Mouse (Mus musculus) hindbrain, embryonic 15.5 days (tissue): ENCODE results near the gene Sorcs2. TPM values are rescaled to one million over a fixed set of nuclear protein-coding genes. Genes with fewer than 3 reads are reported as not detected.

Experiments
- ATAC-seq: fragments of 200-750 bp; cut with Nextera tagmentation; 2 replicates; pipeline ENCODE4 v1.8.0; 2017; ENCODE audit warnings: low read depth, moderate number of reproducible peaks, moderate TSS enrichment; ENCODE audit not compliant: low FRiP score
- H3K27ac ChIP-seq: fragments of 300-500 bp; sonication (generic); replicated peaks from 2 replicates; pipeline ENCODE4 v1.5.1; 2015; ENCODE audit warnings: mild to moderate bottlenecking, inconsistent platforms
- H3K27me3 ChIP-seq: fragments of 300-500 bp; sonication (generic); 2 replicates; pipeline ENCODE4 v1.6.1; 2015; ENCODE audit warnings: control low read depth, inconsistent platforms
- H3K36me3 ChIP-seq: fragments of 300-500 bp; sonication (generic); 2 replicates; pipeline ENCODE4 v1.6.1; 2015; ENCODE audit warnings: control low read depth, inconsistent platforms
- H3K4me1 ChIP-seq: fragments of 300-500 bp; sonication (generic); replicated peaks from 2 replicates; pipeline ENCODE4 v1.6.1; 2015; ENCODE audit warnings: control low read depth, inconsistent platforms
- H3K4me2 ChIP-seq: fragments of 300-500 bp; sonication (generic); 2 replicates; pipeline ENCODE4 v1.6.1; 2015; ENCODE audit warnings: moderate library complexity, mild to moderate bottlenecking, inconsistent platforms
- H3K4me3 ChIP-seq: fragments of 300-500 bp; sonication (generic); 2 replicates; pipeline ENCODE4 v1.5.1; 2015; ENCODE audit warnings: mild to moderate bottlenecking, inconsistent platforms
- H3K9ac ChIP-seq: fragments of 300-500 bp; sonication (generic); 2 replicates; pipeline ENCODE4 v1.6.1; 2015; ENCODE audit warnings: inconsistent platforms
- H3K9me3 ChIP-seq: fragments of 300-500 bp; sonication (generic); 2 replicates; pipeline ENCODE4 v1.6.1; 2016; ENCODE audit warnings: control low read depth, inconsistent platforms
- WGBS: fragments of 180-500 bp; shearing (Covaris S2); methylation state at CpG from one replicate; pipeline ENCODE4 v1.1.7; 2015; 5-methylcytosine and 5-hydroxymethylcytosine counted together
- polyA plus RNA-seq: library from polyadenylated mRNA; unstranded; fragments of >200 nt; fragmentation: Nextera tagmentation; extraction: Ambion mirVana; gene quantifications from 2 replicates; pipeline ENCODE4 v1.2.1, GENCODE M21; 2015

Sorcs2 gene
- polyA plus RNA-seq, 1 experiment from 2014 or later, result 15.4 TPM

GRCm38 (mm10) chr5:36385062-36385461 is 12.9 kb downstream of the Sorcs2 start:
- Histone ChIP-seq H3K9me3 (no peaks in the 10 kb centered on the region), H3K27ac (no peak overlapping the region), H3K4me3 (no peak overlapping the region), H3K4me2 (no peak overlapping the region), H3K9ac (no peak overlapping the region), H3K36me3 (no peaks in the 10 kb centered on the region), H3K4me1 (peaks cover 2% of the 10 kb centered on the region; the same call in 1 of the 2 replicates), H3K27me3 (no peaks in the 10 kb centered on the region)
- WGBS, result 52% methylated on average over 5 of the region's 5 CpGs
- ATAC-seq, result no peak

GRCm38 (mm10) chr5:36383431-36383830 is 14.5 kb downstream of the Sorcs2 start:
- H3K9ac ChIP-seq, result no peak overlapping the region
- no peak overlapping the region for H3K4me2 ChIP-seq
- no peak for ATAC-seq
- no peaks in the 10 kb centered on the region for H3K4me1 ChIP-seq
- H3K27me3 ChIP-seq, result no peaks in the 10 kb centered on the region
- H3K9me3 ChIP-seq, result no peaks in the 10 kb centered on the region
- WGBS, result 84% methylated on average over 4 of the region's 4 CpGs
- H3K27ac ChIP-seq, result no peak overlapping the region
- H3K4me3 ChIP-seq, result no peak overlapping the region
- no peaks in the 10 kb centered on the region for H3K36me3 ChIP-seq

GRCm38 (mm10) chr5:36382721-36383120 is 15.2 kb downstream of the Sorcs2 start:
- 85% methylated on average over 4 of the region's 4 CpGs for WGBS
- Histone ChIP-seq H3K4me2 (no peak overlapping the region), H3K4me1 (peaks cover under 1% of the 10 kb centered on the region; the same call in 1 of the 2 replicates), H3K36me3 (no peaks in the 10 kb centered on the region), H3K9ac (no peak overlapping the region), H3K27ac (no peak overlapping the region), H3K9me3 (no peaks in the 10 kb centered on the region), H3K27me3 (no peaks in the 10 kb centered on the region), H3K4me3 (no peak overlapping the region)
- ATAC-seq, result no peak

- Histone ChIP-seq H3K36me3 (no peaks in the 10 kb centered on the region), H3K4me1 (peaks cover 6% of the 10 kb centered on the region; the same call in 1 of the 2 replicates), H3K4me3 (no peak overlapping the region), H3K27ac (no peak overlapping the region), H3K4me2 (no peak overlapping the region), H3K9ac (no peak overlapping the region), H3K9me3 (no peaks in the 10 kb centered on the region), H3K27me3 (no peaks in the 10 kb centered on the region)
- ATAC-seq, result no peak
- WGBS, result 78% methylated on average over 8 of the region's 8 CpGs
These were observed 15.7 kb downstream of the Sorcs2 start for GRCm38 (mm10) chr5:36382134-36382693.

GRCm38 (mm10) chr5:36379938-36380511 is 17.9 kb downstream of the Sorcs2 start:
- H3K4me1 ChIP-seq, result peaks cover 21% of the 10 kb centered on the region
- WGBS, result 82% methylated on average over 6 of the region's 6 CpGs
- no peaks in the 10 kb centered on the region for H3K9me3 ChIP-seq
- no peaks in the 10 kb centered on the region for H3K27me3 ChIP-seq
- H3K9ac ChIP-seq, result no peak overlapping the region
- no peak overlapping the region for H3K27ac ChIP-seq
- no peak for ATAC-seq
- H3K36me3 ChIP-seq, result no peaks in the 10 kb centered on the region
- H3K4me3 ChIP-seq, result no peak overlapping the region
- H3K4me2 ChIP-seq, result no peak overlapping the region

GRCm38 (mm10) chr5:36378370-36378738 is 19.6 kb downstream of the Sorcs2 start:
- H3K4me3 ChIP-seq, result no peak overlapping the region
- no peak overlapping the region for H3K9ac ChIP-seq
- WGBS, result 88% methylated on average over 2 of the region's 2 CpGs
- no peak for ATAC-seq
- no peak overlapping the region for H3K27ac ChIP-seq
- H3K9me3 ChIP-seq, result no peaks in the 10 kb centered on the region
- no peak overlapping the region for H3K4me2 ChIP-seq
- no peaks in the 10 kb centered on the region for H3K27me3 ChIP-seq
- no peaks in the 10 kb centered on the region for H3K36me3 ChIP-seq
- peaks cover 31% of the 10 kb centered on the region for H3K4me1 ChIP-seq

- H3K36me3 ChIP-seq, result no peaks in the 10 kb centered on the region
- peaks cover 36% of the 10 kb centered on the region for H3K4me1 ChIP-seq
- no peak overlapping the region for H3K4me3 ChIP-seq
- H3K9me3 ChIP-seq, result no peaks in the 10 kb centered on the region
- H3K27ac ChIP-seq, result no peak overlapping the region
- H3K27me3 ChIP-seq, result no peaks in the 10 kb centered on the region
- H3K9ac ChIP-seq, result no peak overlapping the region
- ATAC-seq, result no peak
- 82% methylated on average over 8 of the region's 8 CpGs for WGBS
- H3K4me2 ChIP-seq, result no peak overlapping the region
These were observed 20.2 kb downstream of the Sorcs2 start for GRCm38 (mm10) chr5:36377456-36378369.

- Histone ChIP-seq H3K27ac (no peak overlapping the region), H3K4me3 (no peak overlapping the region), H3K27me3 (no peaks in the 10 kb centered on the region), H3K9ac (no peak overlapping the region), H3K36me3 (no peaks in the 10 kb centered on the region), H3K9me3 (no peaks in the 10 kb centered on the region), H3K4me2 (no peak overlapping the region), H3K4me1 (peaks cover 40% of the 10 kb centered on the region)
- 51% methylated on average over 8 of the region's 8 CpGs for WGBS
- no peak for ATAC-seq
These were observed 22.1 kb downstream of the Sorcs2 start for GRCm38 (mm10) chr5:36375886-36376285.

- H3K9me3 ChIP-seq, result no peaks in the 10 kb centered on the region
- no peak overlapping the region for H3K27ac ChIP-seq
- ATAC-seq, result no peak
- H3K27me3 ChIP-seq, result no peaks in the 10 kb centered on the region
- no peak overlapping the region for H3K4me3 ChIP-seq
- no peak overlapping the region for H3K4me2 ChIP-seq
- peaks cover 50% of the 10 kb centered on the region for H3K4me1 ChIP-seq
- no peak overlapping the region; the same call in 1 of the 2 replicates for H3K9ac ChIP-seq
- WGBS, result 47% methylated on average over 19 of the region's 19 CpGs
- no peaks in the 10 kb centered on the region for H3K36me3 ChIP-seq
These were observed 23.5 kb downstream of the Sorcs2 start for GRCm38 (mm10) chr5:36374221-36375050.

GRCm38 (mm10) chr5:36373246-36373891 is 24.6 kb downstream of the Sorcs2 start:
- no peak overlapping the region for H3K4me2 ChIP-seq
- H3K4me3 ChIP-seq, result no peak overlapping the region
- H3K9me3 ChIP-seq, result no peaks in the 10 kb centered on the region
- no peak overlapping the region for H3K9ac ChIP-seq
- H3K27ac ChIP-seq, result no peak overlapping the region
- 35% methylated on average over 11 of the region's 11 CpGs for WGBS
- no peaks in the 10 kb centered on the region for H3K36me3 ChIP-seq
- no peaks in the 10 kb centered on the region for H3K27me3 ChIP-seq
- H3K4me1 ChIP-seq, result peaks cover 60% of the 10 kb centered on the region
- no peak for ATAC-seq

GRCm38 (mm10) chr5:36371731-36372130 is 26.2 kb downstream of the Sorcs2 start:
- Histone ChIP-seq H3K27ac (no peak overlapping the region), H3K4me2 (no peak overlapping the region), H3K4me3 (no peak overlapping the region), H3K27me3 (no peaks in the 10 kb centered on the region), H3K36me3 (no peaks in the 10 kb centered on the region), H3K9me3 (no peaks in the 10 kb centered on the region), H3K4me1 (peaks cover 65% of the 10 kb centered on the region), H3K9ac (no peak overlapping the region)
- WGBS, result 75% methylated on average over 5 of the region's 5 CpGs
- ATAC-seq, result no peak
